Mouse (Mus musculus) lung, postnatal 0 days (tissue): ENCODE measurements around the gene Trmt112.
"Not testable (repeated sequence)": the region's sequence is repeated elsewhere in the genome, so short reads cannot be mapped to it uniquely, and the experiment has no call there.

ENCODE experiments used
- CTCF ChIP-seq: IDR thresholded peaks from 2 replicates; pipeline ENCODE4 v1.5.1; 2016; ENCODE audit warnings: antibody characterized with exemption, mild to moderate bottlenecking
- EP300 ChIP-seq: IDR thresholded peaks from 2 replicates; pipeline ENCODE4 v1.6.1; 2016; ENCODE audit warnings: antibody characterized with exemption, mild to moderate bottlenecking, control low read depth

- not testable (repeated sequence) for TF ChIP-seq CTCF, EP300
These were observed 808 bp downstream of the Trmt112 start for GRCm38 (mm10) chr19:6910306-6910705.
